Mouse (Mus musculus) C2C12 (cell line): ENCODE measurements around the gene Mier3. TPM values are rescaled to one million over a fixed set of nuclear protein-coding genes. Genes with fewer than 3 reads are reported as not detected.

Source experiments
- H3K27me3 ChIP-seq: one replicate; pipeline ENCODE4 v1.6.1; 2011; ENCODE audit not compliant: control insufficient read depth, insufficient read depth, insufficient read length
- H3K36me3 ChIP-seq: one replicate; pipeline ENCODE4 v1.6.1; 2011; ENCODE audit not compliant: control insufficient read depth, insufficient read depth
- H3K4me3 ChIP-seq: one replicate; pipeline ENCODE4 v1.5.1; 2011; ENCODE audit warnings: mild to moderate bottlenecking, control low read depth; ENCODE audit not compliant: poor library complexity, insufficient read depth, severe bottlenecking
- H3K79me2 ChIP-seq: one replicate; pipeline ENCODE4 v1.6.1; 2011; ENCODE audit not compliant: control insufficient read depth, insufficient read depth
- H3K79me3 ChIP-seq: one replicate; pipeline ENCODE4 v1.6.1; 2011; ENCODE audit warnings: low read depth, control low read depth
- H3ac ChIP-seq: one replicate; pipeline ENCODE3; 2011; ENCODE audit warnings: low read depth; ENCODE audit not compliant: control insufficient read depth, insufficient read length
- CEBPB ChIP-seq: IDR thresholded peaks from one replicate; pipeline ENCODE4 v1.6.1; 2011; ENCODE audit warnings: low read depth, mild to moderate bottlenecking, control low read depth, moderate library complexity
- CTCF ChIP-seq: IDR thresholded peaks from one replicate; pipeline ENCODE4 v1.5.1; 2011; ENCODE audit not compliant: control insufficient read depth, insufficient read depth, insufficient read length
- FOSL1 ChIP-seq: IDR thresholded peaks from one replicate; pipeline ENCODE4 v1.8.0; 2011; ENCODE audit warnings: mild to moderate bottlenecking, low read length; ENCODE audit not compliant: poor library complexity, insufficient read depth, severe bottlenecking
- MAX ChIP-seq: IDR thresholded peaks from one replicate; pipeline ENCODE4 v1.6.1; 2011; ENCODE audit warnings: mild to moderate bottlenecking, control low read depth
- MYOD1 ChIP-seq: IDR thresholded peaks from one replicate; pipeline ENCODE4 v1.6.1; 2011; ENCODE audit warnings: low read depth; ENCODE audit not compliant: control insufficient read depth, insufficient read length
- MYOG ChIP-seq: IDR thresholded peaks from one replicate; pipeline ENCODE4 v1.6.1; 2011; ENCODE audit not compliant: control insufficient read depth, insufficient read length; ENCODE audit errors: extremely low read depth
- USF1 ChIP-seq: IDR thresholded peaks from one replicate; pipeline ENCODE4 v1.6.1; 2011; ENCODE audit warnings: low read depth, mild to moderate bottlenecking, control low read depth, moderate library complexity
- polyA plus RNA-seq: library from polyadenylated mRNA; unstranded; fragments of >200 nt; fragmentation: generic; extraction: Trizol; gene quantifications from one replicate; pipeline ENCODE4 v1.2.1, GENCODE M21; 2012; ENCODE audit warnings: missing spikeins

Mier3 gene
- polyA plus RNA-seq, 1 experiment = 2.8 TPM

DNA sequence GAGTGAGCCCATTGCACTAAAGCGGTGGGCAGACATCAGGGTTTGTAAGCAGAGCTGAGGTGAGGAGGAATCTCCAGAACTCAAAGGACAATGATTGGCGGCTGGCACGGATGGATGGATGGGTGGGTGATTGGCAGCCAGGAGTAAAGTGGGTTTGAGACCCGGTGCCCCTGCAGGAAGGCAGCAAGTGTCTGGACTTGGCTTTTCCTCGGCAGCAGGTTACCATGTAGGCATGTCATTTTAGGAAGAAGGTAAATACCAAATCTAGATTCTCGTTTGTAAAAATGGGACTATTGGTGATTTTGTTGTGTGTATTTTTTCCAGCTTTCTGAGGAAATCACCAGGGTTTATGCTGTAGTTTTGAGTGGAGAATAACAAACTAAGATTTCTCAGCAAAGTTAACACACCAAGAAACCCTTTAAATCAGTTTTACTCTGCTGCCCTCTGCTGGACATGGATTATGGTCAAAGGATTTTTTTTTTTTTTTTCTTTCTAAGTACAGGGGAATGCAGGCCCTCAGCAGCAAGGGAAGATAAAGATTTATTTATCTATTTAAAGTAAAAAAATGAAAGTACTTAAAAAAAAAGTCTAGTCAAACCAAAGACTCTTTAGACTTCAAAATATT, 61.3 kb downstream of the Mier3 start:
- no peaks in the 10 kb centered on the region for H3K79me2 ChIP-seq
- no peaks in the 10 kb centered on the region for H3K36me3 ChIP-seq
- no peak overlapping the region for H3K4me3 ChIP-seq
- H3ac ChIP-seq = no peak overlapping the region
- no peaks in the 10 kb centered on the region for H3K79me3 ChIP-seq
- no peaks in the 10 kb centered on the region for H3K27me3 ChIP-seq
- TF ChIP-seq MAX = no peak

DNA sequence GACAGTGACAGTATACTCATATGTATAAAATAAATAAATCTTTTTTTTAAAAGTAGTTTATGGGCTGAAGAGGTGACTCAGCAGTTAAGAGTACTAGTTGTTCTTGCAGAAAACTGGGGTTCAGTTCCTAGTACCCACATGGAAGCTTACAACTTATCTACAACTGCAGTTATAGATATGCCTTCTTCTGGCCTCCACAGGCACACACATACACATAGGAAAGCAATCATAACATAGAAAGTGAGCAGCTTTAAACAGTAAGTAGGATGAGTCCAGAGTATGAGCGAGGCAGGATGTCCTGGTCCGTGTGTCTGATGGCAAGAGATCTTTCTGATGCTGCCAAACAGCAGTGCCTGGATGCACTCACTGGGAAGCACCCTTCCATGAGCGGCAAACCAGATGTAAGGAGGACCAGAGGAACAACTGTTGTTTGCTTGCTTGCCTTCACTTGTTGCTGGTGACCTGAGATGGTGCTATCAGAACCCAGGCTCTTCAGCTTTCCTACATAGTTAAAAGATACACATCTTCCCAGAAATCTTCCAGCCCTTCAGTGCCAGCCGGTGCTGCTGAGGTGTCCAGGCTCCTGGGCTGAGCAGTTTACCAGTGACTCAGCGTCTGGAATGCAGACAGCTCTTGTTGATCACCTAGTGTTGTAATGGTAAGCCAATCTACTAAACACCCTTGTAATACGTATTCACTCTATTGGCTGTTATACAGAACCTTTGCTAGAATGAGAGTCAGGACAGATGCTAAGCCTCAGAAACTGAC, 63.6 kb downstream of the Mier3 start:
- Histone ChIP-seq H3K27me3 (no peaks in the 10 kb centered on the region), H3ac (no peak overlapping the region), H3K79me3 (no peaks in the 10 kb centered on the region), H3K79me2 (no peaks in the 10 kb centered on the region), H3K4me3 (no peak overlapping the region), H3K36me3 (no peaks in the 10 kb centered on the region)
- TF ChIP-seq USF1 (no peak), MYOD1 (no peak), FOSL1 (no peak), CEBPB (no peak), MYOG (no peak), CTCF (no peak), MAX (no peak)

DNA sequence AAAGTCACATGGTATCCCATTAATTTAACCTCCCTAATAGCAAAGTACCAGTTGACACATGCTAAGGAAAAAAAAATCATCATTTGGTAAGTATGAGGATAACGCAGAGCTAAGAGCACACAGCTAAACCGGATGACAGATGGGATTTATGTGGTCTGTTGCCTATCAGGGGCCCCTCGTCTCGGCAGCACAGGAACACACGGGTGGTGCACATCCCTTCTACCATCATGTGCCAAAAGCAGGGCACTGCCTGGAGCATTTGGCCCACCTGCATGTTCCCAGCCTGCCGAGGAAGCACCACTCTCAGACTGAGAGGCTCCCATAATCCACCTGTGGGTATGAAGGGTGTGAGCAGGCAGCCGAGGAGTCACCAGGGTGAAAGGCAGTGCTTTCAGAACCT, 64.4 kb downstream of the Mier3 start:
- Histone ChIP-seq H3K36me3 (no peaks in the 10 kb centered on the region), H3ac (no peak overlapping the region), H3K4me3 (no peak overlapping the region), H3K27me3 (no peaks in the 10 kb centered on the region), H3K79me3 (no peaks in the 10 kb centered on the region), H3K79me2 (no peaks in the 10 kb centered on the region)
- no peak for TF ChIP-seq MYOG
- no peak for TF ChIP-seq USF1
- no peak for TF ChIP-seq CEBPB
- no peak for TF ChIP-seq CTCF
- TF ChIP-seq FOSL1 = no peak
- no peak for TF ChIP-seq MYOD1
- no peak for TF ChIP-seq MAX

DNA sequence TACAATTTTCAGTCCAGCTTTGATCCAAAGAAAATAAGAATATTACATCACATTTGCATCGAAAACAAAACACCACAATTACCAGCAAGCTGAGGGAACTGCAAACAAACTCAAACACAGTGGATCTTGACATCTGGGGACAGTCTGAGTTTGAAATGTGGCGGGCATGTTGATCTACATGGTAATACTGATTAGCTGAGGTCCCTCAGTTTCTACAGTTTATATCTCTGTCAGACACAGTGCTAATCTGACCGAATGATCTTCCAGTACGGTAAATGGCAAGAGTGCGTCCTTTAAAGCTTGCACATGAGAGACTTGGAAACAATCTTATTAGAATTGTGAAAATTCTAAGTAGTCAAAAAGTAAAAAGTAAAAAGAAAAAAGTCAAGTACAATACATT, 66.1 kb downstream of the Mier3 start:
- no peaks in the 10 kb centered on the region for H3K27me3 ChIP-seq
- no peak for TF ChIP-seq USF1
- TF ChIP-seq CTCF = no peak
- TF ChIP-seq FOSL1 = no peak
- TF ChIP-seq MYOD1 = no peak
- TF ChIP-seq CEBPB = no peak
- no peak for TF ChIP-seq MAX
- TF ChIP-seq MYOG = no peak
- no peaks in the 10 kb centered on the region for H3K79me2 ChIP-seq
- H3ac ChIP-seq = no peak overlapping the region
- H3K36me3 ChIP-seq = no peaks in the 10 kb centered on the region
- H3K79me3 ChIP-seq = no peaks in the 10 kb centered on the region
- no peak overlapping the region for H3K4me3 ChIP-seq

GRCm38 (mm10) chr13:111748301-111749062, 67.7 kb downstream of the Mier3 start:
- H3K79me2 ChIP-seq = no peaks in the 10 kb centered on the region
- H3K27me3 ChIP-seq = no peaks in the 10 kb centered on the region
- no peak overlapping the region for H3K4me3 ChIP-seq
- TF ChIP-seq MAX (no peak), USF1 (no peak), FOSL1 (no peak), CTCF (no peak)
- no peak overlapping the region for H3ac ChIP-seq
- no peaks in the 10 kb centered on the region for H3K36me3 ChIP-seq
- H3K79me3 ChIP-seq = no peaks in the 10 kb centered on the region
